Mouse (Mus musculus): Measurements from ENCODE around the gene Ring1. TPM values are rescaled to one million over a fixed set of nuclear protein-coding genes. Genes with fewer than 3 reads are reported as not detected.

Gene Ring1
- polyA plus RNA-seq, 1 experiment from 2014 or later = 5.5 TPM

DNA sequence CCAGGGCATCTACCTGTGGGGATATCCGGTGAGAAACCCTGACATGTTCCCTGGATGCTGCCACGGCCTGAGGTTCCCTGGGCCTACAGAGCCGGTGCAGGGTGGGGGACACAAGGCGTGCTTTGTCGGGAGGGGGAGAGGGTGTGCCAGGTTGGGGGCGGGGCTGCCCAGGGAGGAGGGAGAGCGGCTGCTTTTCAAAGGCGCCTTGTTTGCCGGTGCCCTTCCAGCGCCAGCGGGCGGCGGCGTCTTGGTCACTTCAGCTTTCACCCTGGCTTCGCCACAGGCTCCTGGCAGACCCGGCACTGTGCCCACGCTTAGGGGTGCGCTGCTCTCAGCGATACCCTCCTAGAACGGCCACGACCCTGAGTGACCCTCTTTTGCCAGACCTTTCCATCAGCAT lies 14.0 kb upstream of the Ring1 start:
- Histone ChIP-seq H3K9ac (ENCODE audit: low read depth, low read length) (no peak overlapping the region), H3K27me3 (replicated peaks; ENCODE audit: control insufficient read depth, insufficient read depth, low read length) (peaks cover 18% of the 10 kb centered on the region), H3K4me3 (ENCODE audit: low read depth, low read length) (no peak overlapping the region; the same call in 1 of the 2 replicates), H3K9me3 (ENCODE audit: control insufficient read depth, low read length) (no peaks in the 10 kb centered on the region), H3K4me2 (peak overlapping the region; percentile 41), H3K4me1 (replicated peaks; ENCODE audit: control insufficient read depth, insufficient read depth, low read length) (peaks cover 17% of the 10 kb centered on the region), H3K27ac (ENCODE audit: low read depth, low read length) (no peak overlapping the region), H3K36me3 (ENCODE audit: control insufficient read depth, insufficient read depth, low read length) (peaks cover 18% of the 10 kb centered on the region)
- no peak for DNase-seq (ENCODE audit: low spot score)
- ATAC-seq (replicated peaks; ENCODE audit: low FRiP score) = no peak
- WGBS = 24% methylated on average over 18 of the region's 21 CpGs

DNA sequence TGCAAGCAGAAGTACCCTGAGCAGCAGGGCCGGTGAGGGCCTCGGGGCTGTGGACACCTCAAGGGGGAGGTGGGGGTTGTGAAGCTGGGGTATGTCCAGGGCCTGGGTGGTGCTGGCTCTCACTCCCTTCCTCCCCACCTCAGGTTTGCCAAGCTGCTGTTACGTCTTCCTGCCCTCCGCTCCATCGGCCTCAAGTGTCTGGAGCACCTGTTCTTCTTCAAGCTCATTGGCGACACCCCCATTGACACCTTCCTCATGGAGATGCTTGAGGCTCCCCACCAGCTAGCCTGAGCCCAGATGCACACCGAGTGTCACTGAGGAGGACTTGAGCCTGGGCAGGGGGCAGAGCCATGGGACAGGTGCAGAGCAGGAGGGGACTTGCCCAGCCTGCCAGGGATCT lies 12.8 kb upstream of the Ring1 start:
- H3K4me1 ChIP-seq (replicated peaks; ENCODE audit: control insufficient read depth, insufficient read depth, low read length) = peaks cover 26% of the 10 kb centered on the region
- WGBS = 93% methylated on average over 7 of the region's 7 CpGs
- no peaks in the 10 kb centered on the region for H3K9me3 ChIP-seq (ENCODE audit: control insufficient read depth, low read length)
- H3K36me3 ChIP-seq (ENCODE audit: control insufficient read depth, insufficient read depth, low read length) = peaks cover 18% of the 10 kb centered on the region
- no peak overlapping the region for H3K9ac ChIP-seq (ENCODE audit: low read depth, low read length)
- DNase-seq (ENCODE audit: low spot score) (no peak), ATAC-seq (replicated peaks; ENCODE audit: low FRiP score) (no peak)
- H3K27ac ChIP-seq (ENCODE audit: low read depth, low read length) = no peak overlapping the region
- H3K4me3 ChIP-seq (ENCODE audit: low read depth, low read length) = no peak overlapping the region
- peaks cover 16% of the 10 kb centered on the region for H3K27me3 ChIP-seq (replicated peaks; ENCODE audit: control insufficient read depth, insufficient read depth, low read length)
- no peak overlapping the region for H3K4me2 ChIP-seq

DNA sequence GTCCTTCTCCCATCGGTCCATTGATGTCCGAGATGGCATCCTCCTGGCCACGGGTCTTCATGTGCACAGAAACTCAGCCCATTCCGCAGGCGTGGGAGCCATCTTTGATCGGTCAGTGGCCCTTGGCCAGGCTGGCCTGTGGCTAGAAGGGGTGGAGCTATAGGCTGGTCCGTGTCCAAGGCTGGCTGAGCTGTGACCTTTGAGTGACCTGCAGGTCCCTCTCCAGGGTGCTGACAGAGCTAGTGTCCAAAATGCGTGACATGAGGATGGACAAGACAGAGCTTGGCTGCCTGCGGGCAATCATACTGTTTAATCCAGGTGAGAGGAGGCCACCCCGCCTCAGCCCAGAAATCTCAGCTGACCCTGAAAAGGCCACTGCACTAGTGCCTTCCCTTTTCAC lies 12.2 kb upstream of the Ring1 start:
- Histone ChIP-seq H3K9me3 (ENCODE audit: control insufficient read depth, low read length) (no peaks in the 10 kb centered on the region), H3K4me3 (ENCODE audit: low read depth, low read length) (no peak overlapping the region), H3K4me1 (replicated peaks; ENCODE audit: control insufficient read depth, insufficient read depth, low read length) (peaks cover 26% of the 10 kb centered on the region), H3K36me3 (ENCODE audit: control insufficient read depth, insufficient read depth, low read length) (peaks cover 18% of the 10 kb centered on the region), H3K9ac (ENCODE audit: low read depth, low read length) (no peak overlapping the region), H3K4me2 (no peak overlapping the region), H3K27me3 (replicated peaks; ENCODE audit: control insufficient read depth, insufficient read depth, low read length) (peaks cover 11% of the 10 kb centered on the region), H3K27ac (ENCODE audit: low read depth, low read length) (no peak overlapping the region)
- ATAC-seq (replicated peaks; ENCODE audit: low FRiP score) (no peak), DNase-seq (ENCODE audit: low spot score) (no peak)
- 77% methylated on average over 10 of the region's 10 CpGs for WGBS

DNA sequence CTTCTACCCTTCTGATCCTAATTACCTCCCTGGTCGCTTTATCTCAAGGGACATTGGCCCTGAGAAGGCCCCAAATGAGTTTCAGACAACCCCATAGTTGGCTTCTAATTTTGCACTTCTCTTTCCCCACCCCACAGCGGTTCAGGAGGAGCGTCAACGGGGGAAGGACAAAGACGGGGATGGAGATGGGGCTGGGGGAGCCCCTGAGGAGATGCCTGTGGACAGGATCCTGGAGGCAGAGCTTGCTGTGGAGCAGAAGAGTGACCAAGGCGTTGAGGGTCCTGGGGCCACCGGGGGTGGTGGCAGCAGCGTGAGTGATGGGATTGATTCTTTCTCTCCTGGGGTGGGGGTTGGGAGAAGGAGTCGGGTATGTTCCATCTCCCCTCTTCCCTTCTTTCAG lies 11.0 kb upstream of the Ring1 start:
- Histone ChIP-seq H3K36me3 (ENCODE audit: control insufficient read depth, insufficient read depth, low read length) (peaks cover 18% of the 10 kb centered on the region), H3K4me1 (replicated peaks; ENCODE audit: control insufficient read depth, insufficient read depth, low read length) (peaks cover 30% of the 10 kb centered on the region), H3K4me2 (no peak overlapping the region), H3K9me3 (ENCODE audit: control insufficient read depth, low read length) (no peaks in the 10 kb centered on the region), H3K4me3 (ENCODE audit: low read depth, low read length) (no peak overlapping the region), H3K27ac (ENCODE audit: low read depth, low read length) (no peak overlapping the region), H3K27me3 (replicated peaks; ENCODE audit: control insufficient read depth, insufficient read depth, low read length) (peaks cover 11% of the 10 kb centered on the region), H3K9ac (ENCODE audit: low read depth, low read length) (no peak overlapping the region)
- 87% methylated on average over 9 of the region's 9 CpGs for WGBS
- no peak for DNase-seq (ENCODE audit: low spot score)
- no peak for ATAC-seq (replicated peaks; ENCODE audit: low FRiP score)

DNA sequence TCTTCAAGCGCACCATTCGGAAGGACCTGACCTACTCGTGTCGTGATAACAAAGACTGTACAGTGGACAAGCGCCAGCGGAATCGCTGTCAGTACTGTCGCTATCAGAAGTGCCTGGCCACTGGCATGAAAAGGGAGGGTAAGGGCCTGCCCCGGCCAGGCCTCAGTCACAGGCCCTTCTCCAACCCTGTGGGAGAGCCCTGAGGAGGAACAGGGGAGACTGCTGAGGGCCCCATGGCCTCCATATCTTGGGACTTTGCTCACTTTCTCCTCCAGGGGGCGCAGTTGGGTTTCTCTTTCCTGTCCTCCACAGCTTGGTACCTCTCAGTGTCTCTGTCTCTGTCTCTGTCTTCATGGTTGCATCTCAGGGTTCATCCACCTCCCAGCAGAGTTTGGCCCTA lies 9.6 kb upstream of the Ring1 start:
- Histone ChIP-seq H3K4me1 (replicated peaks; ENCODE audit: control insufficient read depth, insufficient read depth, low read length) (peaks cover 40% of the 10 kb centered on the region), H3K9ac (ENCODE audit: low read depth, low read length) (no peak overlapping the region), H3K36me3 (ENCODE audit: control insufficient read depth, insufficient read depth, low read length) (peaks cover 28% of the 10 kb centered on the region), H3K27me3 (replicated peaks; ENCODE audit: control insufficient read depth, insufficient read depth, low read length) (no peaks in the 10 kb centered on the region), H3K27ac (ENCODE audit: low read depth, low read length) (no peak overlapping the region), H3K9me3 (ENCODE audit: control insufficient read depth, low read length) (no peaks in the 10 kb centered on the region), H3K4me3 (ENCODE audit: low read depth, low read length) (peak overlapping the region; percentile 81; the same call in 1 of the 2 replicates), H3K4me2 (no peak overlapping the region)
- 76% methylated on average over 10 of the region's 10 CpGs for WGBS
- DNase-seq (ENCODE audit: low spot score) (no peak), ATAC-seq (replicated peaks; ENCODE audit: low FRiP score) (no peak)

DNA sequence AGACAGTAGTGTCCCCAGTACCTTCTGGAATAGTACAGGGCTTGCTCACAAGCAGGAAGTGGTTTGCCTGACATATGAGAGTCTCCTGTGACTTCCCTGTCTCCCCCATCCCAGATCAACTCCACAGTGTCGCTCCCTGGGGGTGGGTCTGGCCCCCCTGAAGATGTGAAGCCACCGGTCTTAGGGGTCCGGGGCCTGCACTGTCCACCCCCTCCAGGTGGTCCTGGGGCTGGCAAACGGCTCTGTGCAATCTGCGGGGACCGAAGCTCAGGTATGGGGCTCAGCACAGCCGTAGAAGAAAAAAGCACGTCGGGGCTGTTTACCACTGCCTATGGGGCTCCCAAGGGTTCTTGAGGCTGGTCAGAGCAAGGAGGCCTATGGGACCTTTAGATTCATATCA lies 9.0 kb upstream of the Ring1 start:
- Histone ChIP-seq H3K9me3 (ENCODE audit: control insufficient read depth, low read length) (no peaks in the 10 kb centered on the region), H3K9ac (ENCODE audit: low read depth, low read length) (peak overlapping the region; percentile 81), H3K27ac (ENCODE audit: low read depth, low read length) (peak overlapping the region; percentile 90; the same call in 1 of the 2 replicates), H3K4me1 (replicated peaks; ENCODE audit: control insufficient read depth, insufficient read depth, low read length) (peaks cover 40% of the 10 kb centered on the region), H3K4me2 (peak overlapping the region; percentile 100), H3K36me3 (ENCODE audit: control insufficient read depth, insufficient read depth, low read length) (peaks cover 34% of the 10 kb centered on the region), H3K27me3 (replicated peaks; ENCODE audit: control insufficient read depth, insufficient read depth, low read length) (no peaks in the 10 kb centered on the region), H3K4me3 (ENCODE audit: low read depth, low read length) (peak overlapping the region; percentile 81)
- 87% methylated on average over 9 of the region's 9 CpGs for WGBS
- no peak for ATAC-seq (replicated peaks; ENCODE audit: low FRiP score)
- no peak for DNase-seq (ENCODE audit: low spot score)

DNA sequence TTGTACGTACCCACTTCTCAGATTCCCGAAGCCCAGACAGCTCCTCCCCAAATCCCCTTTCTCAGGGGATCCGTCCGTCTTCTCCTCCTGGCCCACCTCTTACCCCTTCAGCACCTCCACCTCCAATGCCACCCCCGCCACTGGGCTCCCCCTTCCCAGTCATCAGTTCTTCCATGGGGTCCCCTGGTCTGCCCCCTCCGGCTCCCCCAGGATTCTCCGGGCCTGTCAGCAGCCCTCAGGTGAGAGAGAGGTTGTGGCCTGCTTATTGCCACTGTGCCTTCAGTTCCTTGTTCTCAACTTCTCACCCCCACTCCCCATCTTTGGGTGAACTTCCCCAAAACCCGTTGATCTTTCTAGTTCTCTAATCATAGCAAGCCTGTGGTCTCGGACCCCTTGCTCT lies 8.3 kb upstream of the Ring1 start:
- no peaks in the 10 kb centered on the region for H3K27me3 ChIP-seq (replicated peaks; ENCODE audit: control insufficient read depth, insufficient read depth, low read length)
- 45% methylated on average over 9 of the region's 9 CpGs for WGBS
- peak overlapping the region; percentile 81 for H3K4me3 ChIP-seq (ENCODE audit: low read depth, low read length)
- peak overlapping the region; percentile 81 for H3K9ac ChIP-seq (ENCODE audit: low read depth, low read length)
- ATAC-seq (replicated peaks; ENCODE audit: low FRiP score) (no peak), DNase-seq (ENCODE audit: low spot score) (no peak)
- H3K27ac ChIP-seq (ENCODE audit: low read depth, low read length) = peak overlapping the region; percentile 90
- peaks cover 37% of the 10 kb centered on the region for H3K36me3 ChIP-seq (ENCODE audit: control insufficient read depth, insufficient read depth, low read length)
- H3K4me2 ChIP-seq = peak overlapping the region; percentile 100
- H3K9me3 ChIP-seq (ENCODE audit: control insufficient read depth, low read length) = no peaks in the 10 kb centered on the region
- peaks cover 44% of the 10 kb centered on the region for H3K4me1 ChIP-seq (replicated peaks; ENCODE audit: control insufficient read depth, insufficient read depth, low read length)

DNA sequence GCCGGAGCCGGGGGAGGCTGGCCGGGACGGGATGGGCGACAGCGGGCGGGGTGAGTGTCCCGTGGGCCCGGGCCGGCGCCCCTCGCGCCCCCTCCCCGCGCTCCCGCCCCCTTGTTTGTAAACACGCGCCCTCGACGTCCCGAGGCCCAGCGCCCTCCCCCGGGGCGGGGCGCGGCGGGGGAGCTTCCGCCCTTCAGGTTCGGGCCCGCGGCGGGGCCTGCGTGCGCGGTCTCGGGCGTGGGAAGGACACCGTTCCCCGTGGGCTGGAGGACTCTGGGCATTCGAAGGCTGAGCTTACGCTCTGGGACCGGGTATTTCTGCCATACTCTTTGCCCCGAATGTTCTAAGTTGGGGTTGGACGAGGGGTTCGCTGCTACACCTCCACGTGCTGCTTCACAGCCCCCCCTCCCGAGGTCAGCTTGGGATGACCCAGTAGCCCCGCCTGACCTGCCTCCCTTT lies 7.7 kb upstream of the Ring1 start:
- H3K4me2 ChIP-seq = peak overlapping the region; percentile 100
- peaks cover 33% of the 10 kb centered on the region for H3K36me3 ChIP-seq (ENCODE audit: control insufficient read depth, insufficient read depth, low read length)
- peaks cover 44% of the 10 kb centered on the region for H3K4me1 ChIP-seq (replicated peaks; ENCODE audit: control insufficient read depth, insufficient read depth, low read length)
- peak overlapping the region; percentile 81 for H3K4me3 ChIP-seq (ENCODE audit: low read depth, low read length)
- peak; percentile 39 for ATAC-seq (replicated peaks; ENCODE audit: low FRiP score)
- peak overlapping the region; percentile 81 for H3K9ac ChIP-seq (ENCODE audit: low read depth, low read length)
- no peak for DNase-seq (ENCODE audit: low spot score)
- no peaks in the 10 kb centered on the region for H3K27me3 ChIP-seq (replicated peaks; ENCODE audit: control insufficient read depth, insufficient read depth, low read length)
- no peaks in the 10 kb centered on the region for H3K9me3 ChIP-seq (ENCODE audit: control insufficient read depth, low read length)
- peak overlapping the region; percentile 90 for H3K27ac ChIP-seq (ENCODE audit: low read depth, low read length)
- WGBS = under 1% methylated on average over 46 of the region's 48 CpGs

DNA sequence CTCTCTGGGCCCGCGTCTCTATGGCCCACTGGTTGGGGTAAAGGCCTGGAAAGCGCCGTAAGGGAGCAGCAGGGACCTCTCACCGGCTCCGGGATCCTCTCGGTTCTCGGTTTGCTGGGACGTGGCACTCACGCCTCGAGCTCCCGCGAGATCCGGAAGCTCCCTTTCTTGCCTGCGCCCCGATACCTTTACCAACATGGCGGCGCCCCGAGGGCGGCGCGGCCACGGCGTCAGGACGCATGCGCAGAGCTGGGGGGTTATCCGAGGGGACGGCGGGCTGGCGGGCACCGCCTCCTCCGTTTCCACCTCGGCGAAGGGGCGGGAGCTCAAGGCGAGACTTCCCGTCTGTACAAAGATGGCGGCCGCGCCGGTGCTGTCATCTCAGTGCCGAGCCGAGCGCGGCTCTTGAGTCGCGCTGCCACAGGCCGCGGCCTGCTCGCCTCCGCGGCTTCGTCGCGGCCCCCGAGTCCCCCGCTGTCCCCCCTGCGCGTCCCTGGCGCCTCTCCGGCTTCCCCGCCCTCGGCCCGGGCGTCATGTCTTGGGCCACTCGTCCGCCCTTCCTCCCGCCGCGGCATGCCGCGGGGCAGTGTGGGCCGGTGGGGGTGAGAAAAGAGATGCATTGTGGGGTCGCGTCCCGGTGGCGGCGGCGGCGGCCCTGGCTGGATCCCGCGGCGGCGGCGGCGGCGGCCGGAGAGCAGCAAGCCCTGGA lies 7.1 kb upstream of the Ring1 start, which contains the start of the genes Slc39a7 and Rxrb:
Gene Slc39a7, minus strand, starts transcription at position 218 of the 709 bp plus-strand sequence.
Gene Rxrb, plus strand, starts transcription at position 348 of the 709 bp plus-strand sequence.
- ATAC-seq (replicated peaks; ENCODE audit: low FRiP score) (peak; percentile 77), DNase-seq (ENCODE audit: low spot score) (peak; percentile 99)
- peaks cover 49% of the 10 kb centered on the region for H3K4me1 ChIP-seq (replicated peaks; ENCODE audit: control insufficient read depth, insufficient read depth, low read length)
- peak within 1 kb of the TSS; percentile 90 for H3K27ac ChIP-seq (ENCODE audit: low read depth, low read length)
- peak within 1 kb of the TSS; percentile 81 for H3K9ac ChIP-seq (ENCODE audit: low read depth, low read length)
- WGBS = under 1% methylated on average over 88 of the region's 88 CpGs
- H3K4me3 ChIP-seq (ENCODE audit: low read depth, low read length) = peak within 1 kb of the TSS; percentile 81
- H3K27me3 ChIP-seq (replicated peaks; ENCODE audit: control insufficient read depth, insufficient read depth, low read length) = no peaks in the 10 kb centered on the region
- H3K9me3 ChIP-seq (ENCODE audit: control insufficient read depth, low read length) = no peaks in the 10 kb centered on the region
- H3K36me3 ChIP-seq (ENCODE audit: control insufficient read depth, insufficient read depth, low read length) = peaks cover 30% of the 10 kb centered on the region
- peak within 1 kb of the TSS; percentile 100 for H3K4me2 ChIP-seq

All from liver, embryonic 11.5 days (tissue).